Mouse (Mus musculus) cerebellum, adult 9-11 months (tissue): ENCODE results near the gene Dvl3.
A peak's percentile ranks its signal among the peaks of the same experiment; 100 is the strongest.

Source experiments
- DNase-seq: peaks from one replicate; pipeline ENCODE4 v3.0.0; 2022

Dvl3 gene

GRCm38 (mm10) chr16:20548096-20548948 lies 31.5 kb downstream of the Dvl3 start, which contains the start of gene Abcf3:
TSS of gene Abcf3 (plus strand) at chr16:20548577.
- peak; percentile 100 for DNase-seq

GRCm38 (mm10) chr16:20549161-20549560 lies 32.4 kb downstream of the Dvl3 start:
- DNase-seq: no peak

DNA sequence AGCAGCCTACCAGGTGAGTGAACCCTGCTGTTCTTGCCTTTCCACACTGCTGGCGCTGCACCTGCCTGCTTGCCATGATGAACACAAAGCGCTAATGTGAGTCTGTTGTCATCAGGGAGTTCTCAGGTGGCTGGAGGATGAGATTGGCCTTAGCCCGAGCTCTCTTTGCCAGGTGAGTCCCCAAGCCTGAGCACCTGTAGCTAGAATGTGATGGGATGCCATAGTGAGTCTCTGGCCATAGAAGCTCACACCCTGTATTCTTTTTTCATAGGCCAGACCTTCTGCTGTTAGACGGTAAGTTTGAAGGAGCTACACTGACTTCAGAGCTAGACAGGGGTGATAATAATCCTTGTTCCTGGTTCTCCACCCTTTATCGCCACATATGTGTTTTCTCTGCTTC lies 34.9 kb downstream of the Dvl3 start:
- DNase-seq: no peak

GRCm38 (mm10) chr16:20552594-20552993 lies 35.8 kb downstream of the Dvl3 start:
- no peak for DNase-seq

DNA sequence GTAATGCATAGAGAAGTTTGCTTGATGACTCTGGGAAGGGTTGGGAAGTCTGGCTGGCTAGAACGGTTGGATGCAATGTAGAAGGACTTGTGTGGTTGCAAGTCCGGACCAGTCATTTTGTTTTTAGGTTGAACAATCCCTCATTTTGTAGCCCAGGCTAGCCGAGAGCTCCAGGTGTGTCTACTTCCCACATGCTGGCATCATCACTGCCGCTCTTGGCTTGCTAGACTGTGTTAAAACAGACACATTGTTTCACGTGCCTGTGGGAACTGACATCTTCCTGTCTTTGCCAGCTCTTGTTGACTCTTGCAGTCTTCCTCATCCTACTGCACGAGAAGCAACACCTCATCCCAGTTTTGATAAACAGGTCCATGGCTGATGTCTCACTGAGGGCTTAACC lies 38.2 kb downstream of the Dvl3 start:
- DNase-seq: no peak

- no peak for DNase-seq
Measured at GRCm38 (mm10) chr16:20557381-20557780, 40.6 kb downstream of the Dvl3 start.

GRCm38 (mm10) chr16:20565075-20565474 lies 48.3 kb downstream of the Dvl3 start:
- no peak for DNase-seq
